Mouse (Mus musculus) lung, postnatal 14 days (tissue): Measurements from ENCODE around the gene Tspan4.

Source experiments
- DNase-seq: peaks from one replicate; pipeline ENCODE4 v3.0.0; 2021

Gene Tspan4

DNA sequence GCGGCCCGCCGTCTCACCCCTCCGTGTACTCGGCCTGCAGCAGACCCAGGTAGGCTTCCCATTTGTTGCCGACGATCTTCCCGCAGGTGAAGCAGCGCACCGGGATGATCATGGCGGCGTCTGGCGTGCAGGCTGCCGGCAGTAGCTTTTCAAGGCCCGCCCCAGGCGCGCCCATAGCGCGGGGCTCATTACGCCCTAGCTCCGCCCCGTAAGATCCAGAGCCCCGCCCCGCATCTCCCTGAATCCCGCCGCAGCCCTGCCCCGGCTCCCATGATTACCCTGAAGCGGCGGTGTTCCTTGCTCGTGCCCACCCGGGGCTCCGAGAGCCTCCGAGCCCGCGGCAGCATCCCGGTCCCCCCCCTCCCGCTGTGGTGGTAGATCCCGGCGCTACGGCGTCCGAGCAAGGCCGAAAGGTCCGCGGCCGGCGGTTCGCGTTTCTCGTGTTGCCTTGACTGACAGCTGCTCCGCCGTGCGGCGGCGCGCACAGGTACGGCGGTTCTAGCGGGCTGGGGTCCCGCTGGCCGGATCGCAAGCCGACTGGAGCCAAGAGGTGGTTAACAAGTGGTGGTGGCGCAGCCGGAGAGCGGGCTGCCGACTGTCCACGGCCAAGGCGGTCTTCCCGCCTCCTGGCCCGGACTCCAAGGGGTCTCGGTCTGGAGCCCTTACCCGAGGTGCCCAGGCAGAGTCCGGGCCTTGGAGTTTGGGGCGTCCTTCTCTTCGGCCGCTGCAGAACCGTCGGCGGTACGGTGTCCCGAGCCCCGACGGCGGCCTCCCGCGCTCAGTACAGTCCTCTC is at the start of gene Tspan4, which contains the start of gene Polr2l:
Gene Tspan4 (plus strand): TSS at position 230 of the 794 bp plus-strand sequence.
Gene Polr2l (minus strand): TSS at position 122 of the 794 bp plus-strand sequence.
- DNase-seq: peak; percentile 83

DNA sequence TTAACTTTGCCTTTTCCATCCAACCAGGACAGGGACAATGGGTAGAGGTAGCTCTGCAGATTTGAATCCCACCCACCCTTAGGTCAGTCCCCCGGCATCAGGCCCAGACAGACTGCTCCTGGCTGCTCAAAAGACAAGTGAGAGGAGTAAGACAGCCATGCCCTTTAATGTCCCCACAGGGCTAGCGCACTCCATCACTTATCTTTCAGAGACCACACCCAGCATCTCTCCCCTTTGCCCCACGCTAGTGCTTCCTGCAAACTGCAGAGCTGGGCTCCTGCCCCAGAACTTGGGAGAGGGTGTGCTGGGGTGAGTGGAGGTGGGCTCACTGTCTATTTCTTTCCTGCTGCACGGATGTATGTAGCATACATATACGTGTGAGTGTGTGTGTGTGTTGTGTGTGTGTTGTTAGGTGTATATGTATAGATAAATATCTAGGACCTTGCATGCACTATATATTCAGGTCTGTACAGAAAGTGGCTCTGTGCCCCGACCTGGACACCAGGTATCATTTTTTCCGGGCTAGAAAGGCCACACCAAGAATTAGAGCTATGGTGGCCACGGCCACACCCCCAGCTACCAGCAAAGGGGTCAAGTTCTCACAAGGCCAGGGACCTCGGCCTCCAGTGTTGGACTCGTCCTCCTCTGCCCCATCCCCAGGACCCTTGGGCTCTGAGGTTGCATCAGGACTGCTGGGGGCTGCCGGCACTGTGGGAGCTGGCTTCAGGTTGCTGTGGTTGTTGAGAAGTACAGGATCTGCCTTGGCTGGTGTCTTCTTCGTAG is 47.9 kb upstream of the Tspan4 start:
- DNase-seq: no peak

DNA sequence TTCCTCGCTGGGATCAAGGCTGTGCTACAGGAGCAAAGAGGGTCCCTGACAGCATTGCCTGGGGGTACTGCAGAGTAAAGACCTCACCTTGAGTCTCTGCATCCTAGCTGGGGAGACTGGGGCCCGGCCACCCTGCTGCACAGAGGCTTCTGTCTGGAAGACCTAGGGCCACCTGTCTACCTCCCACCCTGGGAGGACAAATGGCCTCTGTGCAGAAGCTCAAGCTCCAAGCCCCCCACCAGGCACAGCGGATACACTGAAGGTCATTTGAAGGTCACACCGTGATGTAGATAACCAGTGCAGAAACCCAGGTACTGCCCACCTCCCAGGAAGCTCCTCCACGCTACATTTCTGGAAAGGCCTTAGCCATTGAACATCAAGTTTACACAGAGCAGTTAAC is 46.3 kb upstream of the Tspan4 start:
- no peak for DNase-seq

DNA sequence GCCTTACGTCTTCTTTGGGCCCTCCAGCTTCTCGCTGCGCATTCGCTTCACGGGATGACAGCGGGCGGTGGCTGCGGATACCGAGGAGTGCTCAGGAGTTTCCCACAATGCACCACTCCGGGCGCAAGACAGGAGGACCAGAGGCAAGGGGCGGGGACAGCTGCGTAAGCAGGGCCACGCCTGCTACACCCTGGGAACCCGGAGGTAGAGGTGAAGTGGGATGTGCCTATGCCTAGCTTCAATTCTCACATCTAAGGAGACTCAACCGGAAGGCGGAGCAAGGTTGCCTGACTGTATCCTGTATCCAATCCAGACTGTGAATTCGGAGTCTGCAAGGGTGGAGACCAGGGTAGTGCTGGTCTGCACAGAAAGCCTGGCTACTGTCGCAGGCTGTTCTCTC is 45.7 kb upstream of the Tspan4 start, which contains the start of gene Cend1:
Gene Cend1 (minus strand): TSS at position 182 of the 400 bp plus-strand sequence.
- peak; percentile 24 for DNase-seq

DNA sequence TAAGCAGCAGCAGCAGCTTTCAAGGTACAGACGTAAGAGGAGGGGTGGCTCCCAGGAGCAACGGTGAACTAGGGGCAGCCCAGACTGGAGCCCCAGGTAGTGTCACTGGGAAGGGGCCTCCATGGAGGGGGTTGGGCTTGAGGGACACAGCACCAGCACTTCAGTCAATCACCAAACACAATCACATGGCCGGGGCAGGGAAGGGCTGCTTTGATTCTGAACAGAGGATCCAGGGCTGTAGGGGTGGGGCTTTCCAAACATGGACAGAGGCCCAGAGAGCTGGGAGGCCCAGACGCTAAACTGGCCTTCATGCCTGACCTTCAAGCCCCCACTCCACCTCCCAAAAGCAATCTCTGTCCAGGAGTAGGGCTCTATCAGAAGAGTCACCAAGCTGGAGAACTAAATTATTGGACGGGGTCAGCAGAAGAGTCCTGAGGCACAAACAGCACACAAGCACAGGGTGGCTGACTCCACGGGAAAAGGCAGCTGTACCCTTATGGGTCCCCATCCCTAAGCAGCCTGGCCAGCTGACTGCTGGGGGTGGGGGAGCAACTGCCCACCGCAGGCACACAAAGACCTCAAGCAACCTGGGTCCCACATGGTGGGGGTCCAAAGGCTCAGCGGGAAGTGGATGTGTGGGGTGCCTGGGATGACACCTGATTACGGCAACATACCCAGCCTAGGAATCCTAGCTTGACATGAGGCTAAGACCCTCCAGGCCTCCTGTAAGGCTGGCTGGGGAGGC is 45.0 kb upstream of the Tspan4 start:
- no peak for DNase-seq

DNA sequence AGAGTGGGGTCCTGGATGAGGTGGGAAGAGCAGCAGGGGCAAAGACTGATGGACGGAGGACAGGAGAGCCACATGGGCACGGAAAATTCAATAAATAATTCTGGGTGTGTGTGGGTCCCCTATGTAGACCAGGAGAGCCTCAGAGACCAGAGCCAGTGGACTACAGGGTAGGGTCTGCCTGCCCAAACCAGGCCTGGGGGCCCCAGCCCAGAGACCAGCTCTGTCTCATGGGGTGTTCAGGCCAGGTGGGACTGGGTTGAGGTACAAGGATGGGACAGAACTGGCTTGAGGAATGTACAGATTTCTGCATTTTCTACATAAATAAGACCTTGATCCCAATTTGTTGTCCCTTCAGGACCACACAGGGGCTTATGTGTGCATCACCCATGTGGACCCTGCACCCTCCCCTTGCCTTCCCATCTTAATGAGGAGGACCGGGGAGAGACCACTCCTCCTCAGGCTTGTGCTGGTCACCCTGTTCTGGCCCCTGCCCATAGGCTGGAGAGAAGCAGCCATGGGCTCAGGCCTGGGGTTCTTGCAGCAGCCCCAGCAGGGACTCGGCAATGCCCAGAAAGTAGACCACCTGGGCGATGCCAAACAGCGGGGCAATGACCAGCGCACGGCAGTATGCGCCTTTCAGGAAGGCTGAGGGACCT is 44.3 kb upstream of the Tspan4 start:
- DNase-seq: no peak

DNA sequence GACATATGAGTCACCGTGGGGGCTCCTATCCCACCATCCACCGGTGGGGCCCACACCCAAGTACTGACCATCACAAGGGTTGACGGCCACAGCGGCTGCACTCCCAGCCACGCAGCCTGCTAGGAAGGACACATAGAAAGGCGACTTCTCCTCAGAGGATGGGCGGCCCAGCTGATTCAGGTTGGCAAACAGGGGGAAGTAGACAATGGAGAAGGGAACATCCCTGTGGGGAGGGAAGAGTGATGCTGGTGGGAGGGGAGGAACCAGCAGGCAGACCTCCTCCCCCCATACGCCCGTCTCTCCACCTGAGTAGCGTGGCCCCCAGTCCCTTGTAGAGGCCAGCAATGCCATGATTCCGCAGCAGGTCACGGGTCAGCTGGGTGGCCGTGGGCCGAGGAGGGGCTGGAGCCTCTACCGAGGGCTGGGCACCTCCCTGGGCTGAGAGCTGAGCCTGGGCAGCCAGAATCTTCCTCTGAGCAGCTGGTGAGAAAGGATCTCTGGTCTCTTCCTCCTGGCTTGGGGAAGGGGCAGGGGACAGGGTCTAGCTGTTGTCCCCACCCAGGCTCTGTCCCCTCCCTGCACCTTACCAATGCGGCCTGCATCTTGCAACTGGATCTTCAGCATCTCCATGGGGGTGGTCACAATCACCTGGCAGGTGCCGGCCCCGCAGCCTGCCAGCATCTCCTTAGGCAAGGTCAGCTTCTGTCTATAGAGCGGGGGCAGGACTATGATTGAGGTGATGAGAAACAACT is 43.4 kb upstream of the Tspan4 start:
- no peak for DNase-seq

DNA sequence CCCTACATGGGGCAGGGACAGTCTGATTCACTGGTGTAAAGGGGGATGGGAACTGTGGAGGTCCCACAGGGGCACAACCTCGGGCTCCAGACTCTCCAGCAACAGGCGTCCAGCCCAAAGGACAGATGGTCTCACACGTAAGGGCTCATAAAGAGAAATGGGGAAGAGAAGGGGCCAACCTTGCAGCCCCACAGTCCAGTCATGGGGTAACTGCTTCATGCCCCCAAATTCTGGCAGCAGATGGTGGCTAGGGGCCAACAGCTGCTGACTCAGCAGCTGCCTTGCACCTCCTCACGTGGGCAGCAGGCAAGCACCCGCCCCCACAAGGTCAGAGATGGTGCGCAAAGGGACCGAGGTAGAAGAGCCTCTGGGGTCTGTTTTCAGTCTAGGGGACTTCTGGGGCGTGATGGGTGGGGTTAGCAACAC is 42.8 kb upstream of the Tspan4 start:
- no peak for DNase-seq

DNA sequence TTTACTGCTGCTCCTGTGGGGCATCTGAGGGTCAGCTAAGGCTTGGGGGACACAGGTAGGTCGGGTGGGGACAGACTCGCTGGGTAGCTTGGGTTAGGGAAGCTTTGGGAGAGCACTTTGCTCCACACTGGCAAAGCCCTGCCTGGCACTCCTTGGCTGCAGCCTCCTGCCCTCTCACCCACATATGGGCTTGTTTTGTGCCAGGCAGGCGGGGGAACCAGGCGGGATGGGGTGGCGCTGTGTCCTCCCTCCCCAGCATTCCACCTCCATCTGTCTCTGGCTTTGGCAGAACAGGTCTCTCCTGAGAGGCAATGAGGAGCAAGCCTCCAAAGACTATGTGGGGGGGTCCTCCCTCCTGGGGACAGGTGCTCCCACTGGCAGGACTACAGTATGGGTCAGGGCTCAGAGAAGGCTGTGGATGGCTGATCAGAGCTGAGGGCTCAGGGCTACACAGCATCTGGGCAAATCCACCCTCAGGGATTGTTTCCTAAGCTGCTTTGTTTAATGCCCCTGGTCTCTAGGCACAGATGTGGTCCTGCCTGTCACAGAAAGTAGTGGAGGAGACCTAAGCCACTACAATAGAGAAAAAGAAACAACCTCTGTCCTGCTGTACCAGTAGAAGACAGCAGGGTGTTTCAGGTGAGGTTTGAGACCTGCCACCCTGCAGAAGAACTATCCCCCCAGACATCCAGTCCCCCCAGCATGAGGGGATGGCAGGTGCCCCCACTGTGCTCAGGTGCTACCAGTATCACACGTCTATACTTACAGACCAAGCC is 42.1 kb upstream of the Tspan4 start:
- DNase-seq: no peak

DNA sequence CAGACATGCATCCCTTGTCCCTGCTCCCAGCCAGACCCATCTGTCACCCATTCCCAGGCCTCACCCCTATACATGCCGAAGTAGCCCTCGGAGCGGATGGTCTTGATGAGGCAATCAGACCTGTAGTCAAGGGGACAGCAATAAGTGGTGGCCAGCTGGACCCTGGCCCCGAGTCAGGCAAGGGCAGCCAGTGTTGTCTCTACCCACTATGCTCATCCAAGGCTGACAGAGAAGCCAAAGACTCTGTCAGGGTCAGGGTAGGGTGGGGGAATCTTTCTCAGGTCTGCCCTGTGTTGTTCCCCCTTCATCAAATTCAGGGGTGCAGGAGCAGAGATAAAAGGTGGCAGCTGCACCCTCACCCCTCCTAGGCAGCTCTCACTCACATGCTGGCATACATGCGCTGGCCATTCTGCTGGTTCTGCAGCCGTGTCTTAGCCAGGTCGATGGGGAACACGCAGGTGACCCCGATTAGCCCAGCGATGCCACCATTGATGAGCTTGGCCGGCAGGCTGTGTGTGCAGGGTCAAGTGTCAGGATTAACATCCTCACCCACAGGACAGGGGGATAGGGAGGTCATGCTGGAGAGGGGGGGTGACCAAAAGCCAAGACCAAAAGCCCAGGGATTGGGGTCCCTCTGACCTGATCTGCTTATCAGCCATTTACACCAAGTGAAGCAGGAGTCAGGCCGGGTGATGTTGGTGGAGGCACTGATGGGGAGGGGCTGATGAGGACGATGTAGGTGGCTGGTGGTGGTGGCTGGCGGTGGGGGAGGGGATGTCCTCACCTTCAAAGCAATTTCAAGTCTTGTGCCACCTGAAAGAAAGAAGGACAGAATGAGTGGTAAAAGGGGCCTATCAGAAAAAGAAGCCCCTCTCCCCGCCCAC is 41.3 kb upstream of the Tspan4 start:
- DNase-seq: no peak

DNA sequence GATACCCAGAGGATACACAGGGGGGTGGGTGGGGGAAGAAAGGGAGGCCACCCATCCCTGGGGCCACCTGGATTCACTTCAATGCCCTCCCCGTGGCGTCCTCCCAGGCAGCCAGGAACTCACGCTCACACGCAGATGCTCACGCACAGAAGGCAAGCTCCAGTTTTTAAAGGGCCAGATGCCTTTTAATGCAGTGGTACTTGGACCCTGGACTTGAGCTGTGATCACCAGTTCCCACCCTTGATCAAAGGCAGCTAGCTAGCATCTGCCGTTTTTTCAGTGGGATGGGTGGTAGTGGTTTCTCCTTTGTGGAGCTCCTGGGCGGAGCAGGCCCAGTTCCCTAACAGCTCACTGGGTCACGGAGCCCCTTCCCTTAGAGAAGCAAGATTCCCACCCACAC is 40.6 kb upstream of the Tspan4 start:
- peak; percentile 25 for DNase-seq

DNA sequence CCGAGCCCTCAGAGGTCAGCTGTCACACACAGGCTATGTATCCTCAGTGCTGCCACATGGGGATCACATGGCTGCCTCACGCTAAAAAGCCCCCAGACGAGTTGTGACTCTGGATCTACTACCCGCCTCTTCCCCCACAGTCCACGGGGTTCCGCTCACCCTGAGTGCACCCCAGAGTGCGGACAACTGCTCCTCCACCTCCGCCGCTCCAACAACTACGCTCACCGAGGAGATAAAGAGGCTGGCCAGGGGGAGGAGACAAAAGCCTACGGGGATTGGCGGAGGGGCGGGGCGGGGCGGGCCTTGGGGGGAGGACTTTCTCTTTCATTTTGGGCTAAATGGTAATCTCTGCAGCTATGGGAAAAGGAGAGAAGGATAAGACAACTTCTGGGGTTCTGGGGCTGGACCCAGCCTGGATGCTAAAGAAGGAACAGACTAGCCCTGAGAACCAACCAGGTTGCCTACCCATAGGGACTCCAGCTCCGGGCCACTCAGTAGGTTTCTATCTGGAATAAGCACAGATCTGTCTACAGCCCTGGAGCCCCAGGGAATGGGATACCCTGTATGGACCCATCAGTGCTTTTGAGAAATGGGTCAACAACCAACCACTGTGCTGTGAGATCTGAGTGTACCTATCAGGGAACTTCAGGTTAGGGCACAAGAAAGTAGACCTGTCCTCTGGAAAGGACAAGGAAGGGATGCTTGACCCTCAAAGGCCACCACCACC is 39.7 kb upstream of the Tspan4 start:
- DNase-seq: peak; percentile 64

DNA sequence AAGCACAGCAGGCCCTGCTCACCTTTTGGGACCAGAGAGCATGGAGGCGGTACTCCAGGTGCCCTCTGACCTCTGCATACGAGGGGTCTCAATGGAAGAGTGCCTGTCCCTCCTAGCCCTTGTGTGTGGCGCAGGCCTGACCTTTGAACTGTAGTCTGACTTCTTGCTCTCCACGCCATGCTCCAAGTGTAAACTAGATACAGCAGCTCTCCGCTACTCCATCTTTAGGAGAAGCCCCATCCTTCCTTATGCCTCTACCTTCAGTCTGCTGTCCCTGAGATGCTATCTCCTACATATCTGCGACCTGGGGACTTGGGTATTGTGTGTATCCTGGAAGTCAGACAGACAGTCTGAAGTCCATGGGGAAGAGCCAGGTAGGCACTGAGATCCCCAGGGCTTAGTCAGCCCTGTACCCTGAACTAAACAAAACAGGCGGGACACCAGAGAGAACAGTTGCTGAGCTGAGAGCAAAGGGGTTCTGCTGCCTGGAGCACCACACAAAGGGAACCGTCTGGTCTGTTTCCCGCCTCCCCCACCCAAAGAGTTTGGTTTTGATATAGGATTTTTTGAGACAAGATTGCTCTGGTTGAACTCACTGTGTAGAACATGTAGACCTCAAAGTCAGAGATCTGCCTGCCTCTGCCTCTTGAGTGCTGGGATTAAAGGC is 39.1 kb upstream of the Tspan4 start:
- no peak for DNase-seq

DNA sequence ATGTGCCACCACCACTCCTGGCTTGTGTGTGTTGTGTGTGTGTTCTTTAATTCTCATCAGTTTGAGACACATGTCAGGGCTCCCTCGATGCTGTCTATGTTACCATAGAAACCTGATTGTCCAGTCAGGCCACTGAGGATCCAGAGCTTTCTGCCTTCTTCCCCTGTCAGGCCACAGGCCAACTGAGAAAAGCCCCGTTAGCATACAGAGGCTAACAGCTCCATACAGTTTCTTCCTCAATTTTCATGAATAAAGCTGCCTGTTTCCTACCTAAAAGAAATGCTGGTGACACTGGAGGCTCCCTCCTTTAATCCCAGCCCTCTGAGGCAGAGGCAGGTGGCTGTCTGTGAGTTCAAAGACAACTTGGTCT is 38.5 kb upstream of the Tspan4 start:
- no peak for DNase-seq

DNA sequence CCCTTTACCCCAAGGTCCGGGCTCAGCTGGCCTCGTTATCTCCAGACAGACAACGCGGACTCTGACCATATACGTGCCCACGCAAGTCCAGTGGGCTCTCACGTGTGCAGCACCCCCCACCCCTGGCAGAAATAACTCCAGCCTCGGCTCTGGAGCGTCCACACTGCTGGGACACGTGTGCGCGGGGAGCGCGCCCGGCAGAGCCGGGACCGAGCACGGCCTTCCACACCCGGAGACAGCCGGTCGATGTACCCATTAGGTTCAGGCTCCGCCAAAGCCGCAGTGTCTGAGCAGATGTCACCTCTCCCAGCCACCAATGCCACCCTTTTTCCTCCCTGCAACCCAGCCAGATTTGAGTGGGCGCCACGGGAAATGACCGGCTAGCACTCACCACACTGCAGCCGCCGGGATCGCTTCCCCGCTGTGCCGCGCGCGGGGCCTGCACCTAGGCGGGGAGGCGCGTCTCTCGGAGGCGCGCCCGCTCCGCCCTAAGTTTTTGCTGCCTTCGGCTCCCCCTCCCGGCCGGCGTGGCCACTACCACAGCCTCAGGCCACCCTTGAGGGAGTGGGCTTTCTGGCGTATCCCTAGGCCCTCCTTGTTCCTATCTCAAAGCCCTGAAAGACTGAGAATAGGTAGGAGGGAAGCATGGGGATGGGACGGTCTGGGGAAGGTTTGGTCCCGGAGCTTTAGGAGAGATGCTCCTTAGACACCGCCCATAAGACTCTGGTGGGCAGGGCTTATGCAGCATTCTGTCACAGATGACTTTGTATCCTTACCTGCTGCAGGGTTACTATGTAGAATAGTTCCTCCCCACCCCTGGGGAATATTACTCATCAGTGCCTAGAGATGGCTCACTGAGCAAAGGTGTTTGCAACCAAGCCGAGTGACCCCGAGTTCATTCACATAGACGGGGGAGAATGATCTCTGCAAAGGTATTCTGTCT is 37.6 kb upstream of the Tspan4 start, which contains the start of gene Slc25a22:
Gene Slc25a22 (minus strand): TSS at position 715 of the 943 bp plus-strand sequence.
- DNase-seq: peak; percentile 81

DNA sequence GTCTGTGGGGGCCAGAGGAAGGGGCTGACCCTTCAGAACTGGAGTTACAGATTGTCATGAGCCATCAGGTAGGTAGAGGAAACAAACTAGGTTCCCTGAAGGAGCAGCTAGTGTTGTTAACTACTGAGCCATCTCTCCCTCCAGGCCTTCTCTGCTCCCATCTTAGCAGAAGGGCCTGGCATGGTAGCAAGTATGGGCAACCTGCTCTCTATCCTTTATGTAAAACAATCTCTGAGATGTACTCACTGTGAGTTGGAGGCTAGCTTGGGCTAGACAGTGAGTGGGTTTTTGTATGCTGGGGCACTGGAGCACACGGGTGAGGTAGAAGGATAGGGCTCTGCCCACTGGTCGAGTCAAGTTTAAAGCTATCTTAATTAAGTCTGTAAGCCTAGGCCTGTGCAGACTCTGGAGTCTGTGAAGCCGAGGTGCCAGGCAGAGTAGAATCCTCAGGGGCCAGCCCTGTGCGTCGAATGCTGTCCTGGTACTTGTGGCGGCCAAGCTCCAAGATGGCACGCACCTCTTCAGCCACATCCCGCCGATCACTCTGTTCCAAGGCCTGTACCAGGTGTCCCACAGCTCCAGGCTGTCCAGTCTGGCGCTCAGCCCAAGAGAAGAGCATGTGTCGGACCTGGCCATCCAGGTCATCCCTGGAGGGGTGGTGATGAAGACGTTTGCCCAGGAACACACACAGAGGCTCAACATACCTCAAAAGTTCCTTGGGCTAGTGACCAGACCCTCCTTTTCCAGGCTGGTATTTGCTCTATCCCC is 36.7 kb upstream of the Tspan4 start:
- no peak for DNase-seq
